Mouse (Mus musculus) layer of hippocampus, postnatal 14 days (tissue): ENCODE measurements around the gene 2610507B11Rik. TPM values are rescaled to one million over a fixed set of nuclear protein-coding genes. Genes with fewer than 3 reads are reported as not detected.
A peak's percentile ranks its signal among the peaks of the same experiment; 100 is the strongest.

Experiments
- DNase-seq, 2 experiments: peaks; one replicate each; pipeline ENCODE4 v3.0.0; 2021 to 2022; ENCODE audit warnings: low spot score in 2 of 2, mixed read lengths in 1 of 2
- total RNA-seq, 2 experiments: library from RNA; stranded (reverse); gene quantifications; 2 replicates each; pipeline ENCODE4 v1.2.3; 2021

Gene 2610507B11Rik
- total RNA-seq, 2 experiments from 2014 or later = 210 TPM

DNA sequence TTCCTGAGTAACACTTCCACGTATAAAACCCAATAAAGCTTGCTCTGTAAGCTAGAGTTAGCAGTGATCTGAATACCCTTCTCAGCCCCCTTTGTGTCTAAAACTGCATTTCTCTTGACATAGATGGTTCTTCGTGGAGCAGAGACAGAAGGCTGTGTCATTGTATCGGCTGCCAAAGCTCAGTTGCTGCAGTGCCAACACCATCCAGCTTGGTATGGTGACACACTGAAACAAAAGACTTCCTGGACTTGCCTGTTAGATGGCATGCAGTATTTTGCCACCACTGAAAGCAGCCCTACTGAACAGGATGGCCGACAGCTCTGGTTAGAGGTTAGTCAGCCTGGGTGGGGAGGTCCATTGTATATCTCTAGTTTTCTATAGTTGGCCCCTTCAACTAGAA, 18.0 kb downstream of the 2610507B11Rik start:
- peak; percentile 14 to 49 for DNase-seq

DNA sequence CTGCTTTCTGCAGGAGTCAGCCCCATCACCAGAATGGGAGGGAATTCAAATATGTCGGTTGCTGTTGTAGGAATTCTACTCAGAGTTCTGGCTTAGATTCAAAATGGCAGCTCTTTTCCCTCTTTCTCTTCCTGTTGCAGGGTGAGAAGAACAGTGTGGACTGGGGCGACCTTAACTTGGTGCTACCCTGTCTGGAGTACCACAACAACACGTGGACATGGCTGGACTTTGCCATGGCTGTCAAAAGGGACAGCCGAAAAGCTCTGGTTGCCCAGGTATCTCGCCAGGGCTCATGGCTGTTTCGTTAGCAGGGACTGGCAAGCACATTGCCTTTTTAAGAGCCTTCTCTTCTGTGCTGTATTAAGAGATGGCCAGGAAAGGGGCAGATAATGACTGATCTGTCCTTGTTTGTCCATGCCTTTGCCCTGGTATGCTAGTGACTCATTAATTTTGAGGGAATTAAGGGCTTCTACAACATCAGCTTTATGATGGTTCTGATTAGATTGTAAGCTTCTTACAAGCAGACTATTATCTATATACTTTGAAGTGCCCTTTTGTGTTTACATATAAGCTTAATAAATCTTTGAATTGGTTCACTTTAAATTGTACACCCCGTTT, 27.7 kb downstream of the 2610507B11Rik start:
- DNase-seq = no peak

DNA sequence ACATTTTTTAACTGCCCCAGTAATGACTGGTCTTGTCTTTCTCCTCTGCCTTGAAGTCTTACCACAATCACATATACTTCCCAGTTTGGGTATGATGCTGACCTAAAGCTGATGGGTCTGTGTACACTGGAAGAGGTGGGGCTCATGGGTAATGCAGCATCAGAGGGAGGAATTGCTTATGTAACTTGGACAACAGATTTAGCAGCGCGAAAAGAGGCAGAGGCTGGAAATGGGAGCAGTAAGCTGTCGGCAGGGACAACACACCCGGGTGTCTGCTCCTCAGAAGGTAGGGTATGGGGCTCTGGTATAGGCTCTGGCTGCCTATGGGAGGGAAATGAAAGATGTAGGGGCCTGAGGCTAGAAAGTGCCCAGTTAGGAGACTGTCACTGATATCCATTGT, 29.1 kb downstream of the 2610507B11Rik start, which contains the start of gene BC030499:
TSS of gene BC030499 (plus strand) at position 188 of the 400 bp plus-strand sequence.
- DNase-seq = no peak

DNA sequence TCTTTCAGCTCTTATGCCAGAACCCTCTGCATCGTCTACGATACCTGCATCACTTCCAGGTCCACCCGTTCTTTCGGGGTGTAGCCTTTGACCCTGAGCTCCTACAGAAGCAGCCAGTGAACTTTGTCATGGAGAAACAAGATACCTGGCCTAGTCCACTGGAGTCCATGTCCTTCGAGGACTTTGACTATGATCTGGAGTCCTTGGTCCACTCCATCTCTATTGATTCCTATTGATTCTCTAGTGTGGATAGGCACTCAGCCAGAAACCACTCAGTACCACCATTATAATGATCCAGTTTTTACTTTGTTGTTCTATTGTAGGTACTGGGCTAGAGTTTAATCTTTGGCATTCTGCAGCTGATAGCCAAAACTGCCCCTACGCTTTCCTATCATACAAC, 33.0 kb downstream of the 2610507B11Rik start:
- DNase-seq = no peak

DNA sequence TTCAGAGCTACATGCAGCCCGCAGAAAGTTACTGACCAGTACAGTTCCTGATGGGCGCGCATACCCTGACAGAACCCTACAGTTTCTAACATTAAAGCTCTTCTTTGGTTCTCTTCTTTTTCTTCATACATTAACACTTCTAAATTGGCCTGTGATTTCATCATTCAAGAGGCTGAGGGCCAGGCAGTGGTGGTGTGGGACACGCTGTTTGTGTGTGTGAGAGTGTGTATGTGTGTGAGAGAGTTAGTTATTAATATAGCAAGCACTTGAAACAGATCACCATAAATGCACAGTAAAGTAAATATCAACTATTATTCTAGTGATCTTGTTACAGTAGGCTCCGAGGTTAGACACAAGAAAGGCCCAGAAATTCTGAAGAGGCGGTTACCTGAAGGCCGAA, 39.4 kb downstream of the 2610507B11Rik start:
- DNase-seq = no peak

DNA sequence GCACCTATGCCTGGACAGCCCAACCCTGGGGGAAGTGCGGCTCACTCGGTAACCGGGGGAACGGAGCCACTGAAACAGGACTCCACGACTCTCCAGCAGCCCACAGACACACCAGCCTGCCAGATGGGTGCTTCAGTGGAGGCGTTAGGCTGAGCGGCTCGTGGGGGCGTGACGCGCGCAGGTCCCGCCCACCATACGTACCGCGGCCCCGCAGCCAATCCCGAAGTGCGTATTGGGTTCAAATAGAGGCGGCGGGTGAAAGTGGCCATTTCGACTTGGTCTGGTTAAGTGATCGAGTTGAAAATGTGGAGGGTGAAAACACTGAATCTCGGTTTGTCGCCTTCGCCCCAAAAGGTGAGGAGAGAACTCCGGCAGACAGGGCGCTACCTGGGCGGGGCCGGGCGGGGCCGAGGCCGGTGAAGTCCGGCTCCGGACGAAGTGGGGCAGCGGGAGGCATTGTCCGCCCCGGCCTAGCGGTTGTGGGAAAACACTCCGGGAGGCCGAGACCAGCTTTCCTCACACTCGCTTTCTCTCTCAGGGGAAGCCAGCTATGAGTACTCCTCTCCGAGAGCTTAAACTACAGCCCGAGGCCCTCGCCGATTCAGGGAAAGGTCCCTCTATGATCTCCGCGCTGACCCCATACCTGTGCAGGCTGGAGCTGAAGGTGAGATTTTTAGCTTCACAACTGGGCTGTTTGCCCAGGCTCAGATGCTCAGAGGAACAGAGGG, 40.0 kb downstream of the 2610507B11Rik start, which contains the start of gene Spag5:
TSS of gene Spag5 (plus strand) at position 173 of the 728 bp plus-strand sequence.
- peak; percentile 84 to 93 for DNase-seq

DNA sequence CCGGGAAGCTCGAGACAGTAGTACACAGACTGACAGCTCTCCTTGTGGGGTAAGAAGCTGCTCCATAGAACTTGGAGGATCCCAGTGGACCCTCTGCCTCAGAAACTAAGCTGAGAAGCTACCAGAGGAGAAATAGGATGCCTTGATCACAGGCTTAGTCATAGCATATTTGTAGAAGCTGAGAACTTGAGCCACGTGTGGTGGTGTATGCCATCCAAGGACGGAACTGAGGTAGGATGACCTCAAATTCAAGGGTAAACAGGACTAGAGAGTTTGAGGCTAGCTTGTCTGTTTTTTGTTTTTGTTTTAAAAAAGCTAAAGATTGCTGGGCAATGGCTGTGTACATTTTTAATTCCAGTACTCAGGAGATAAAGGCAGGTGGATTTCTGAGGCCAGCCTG, 43.7 kb downstream of the 2610507B11Rik start:
- DNase-seq = no peak

DNA sequence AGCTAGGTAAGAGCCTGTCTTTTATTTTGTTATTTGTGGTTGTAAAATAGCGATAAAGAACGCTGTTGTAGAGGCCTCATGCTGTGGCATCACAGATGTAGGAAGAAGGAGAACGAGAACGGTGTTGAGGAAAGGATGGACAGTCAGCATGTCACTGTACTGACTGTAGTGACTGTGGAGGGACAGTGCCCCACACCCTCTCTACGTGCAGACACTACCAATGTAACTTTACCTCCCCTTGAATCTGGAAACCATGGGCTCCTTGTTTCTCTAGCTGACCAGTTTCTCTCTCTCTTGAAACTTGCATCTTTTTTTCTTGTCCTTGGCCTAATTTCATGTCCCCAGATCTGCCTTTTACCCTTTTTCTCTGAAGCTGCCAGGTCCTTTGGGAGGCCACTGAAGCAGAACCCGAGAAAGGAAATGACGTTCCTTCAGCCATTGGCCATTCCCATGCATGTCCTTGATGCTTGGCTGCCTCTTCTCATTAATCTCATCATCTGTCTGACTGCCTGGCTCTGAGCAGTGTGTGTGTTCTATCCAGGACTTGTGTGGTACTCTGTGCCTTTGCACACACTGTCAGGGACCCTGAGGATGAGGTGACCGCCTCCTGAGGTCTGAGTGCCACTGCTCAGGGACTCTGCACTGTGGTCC, 49.4 kb downstream of the 2610507B11Rik start:
- no peak for DNase-seq

DNA sequence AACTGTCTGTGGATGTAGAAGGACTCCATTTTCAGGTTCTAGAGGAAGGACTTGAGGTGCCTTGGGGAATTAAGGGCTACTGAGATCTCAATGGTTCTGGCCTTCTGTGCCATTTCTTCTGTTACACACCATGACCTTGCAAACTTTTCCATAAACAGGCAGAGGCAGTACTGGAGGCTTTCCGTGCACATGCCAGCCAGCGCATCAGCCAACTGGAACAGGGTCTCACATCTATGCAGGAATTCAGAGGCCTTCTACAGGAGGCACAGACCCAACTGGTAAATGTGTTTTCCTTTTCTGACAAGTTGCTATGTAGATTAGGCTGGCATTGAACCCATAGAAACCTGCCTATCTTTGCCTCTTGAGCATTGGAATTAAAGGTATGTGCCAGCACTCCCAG, 52.1 kb downstream of the 2610507B11Rik start:
- DNase-seq = no peak

DNA sequence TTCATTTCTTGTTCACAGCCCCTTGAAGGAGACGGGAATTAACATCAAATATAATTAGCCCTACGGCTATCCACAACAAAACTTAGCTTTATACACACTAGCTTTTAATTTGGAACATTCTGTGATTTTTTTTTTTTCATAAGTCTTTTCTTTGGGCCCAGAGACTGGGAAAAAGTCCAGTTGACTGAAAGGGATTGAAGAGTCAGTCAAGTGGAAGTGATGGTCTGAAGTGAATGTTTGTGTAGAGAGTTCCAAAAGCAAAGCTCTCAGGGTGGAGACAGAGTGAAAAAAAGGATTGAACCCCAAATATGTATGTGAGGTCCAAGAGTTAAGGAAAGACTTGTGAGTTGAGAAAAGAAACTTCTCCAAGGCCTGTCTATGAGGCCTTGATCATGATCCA, 56.9 kb downstream of the 2610507B11Rik start:
- DNase-seq = peak in 1 of 2 experiments; percentile 48

DNA sequence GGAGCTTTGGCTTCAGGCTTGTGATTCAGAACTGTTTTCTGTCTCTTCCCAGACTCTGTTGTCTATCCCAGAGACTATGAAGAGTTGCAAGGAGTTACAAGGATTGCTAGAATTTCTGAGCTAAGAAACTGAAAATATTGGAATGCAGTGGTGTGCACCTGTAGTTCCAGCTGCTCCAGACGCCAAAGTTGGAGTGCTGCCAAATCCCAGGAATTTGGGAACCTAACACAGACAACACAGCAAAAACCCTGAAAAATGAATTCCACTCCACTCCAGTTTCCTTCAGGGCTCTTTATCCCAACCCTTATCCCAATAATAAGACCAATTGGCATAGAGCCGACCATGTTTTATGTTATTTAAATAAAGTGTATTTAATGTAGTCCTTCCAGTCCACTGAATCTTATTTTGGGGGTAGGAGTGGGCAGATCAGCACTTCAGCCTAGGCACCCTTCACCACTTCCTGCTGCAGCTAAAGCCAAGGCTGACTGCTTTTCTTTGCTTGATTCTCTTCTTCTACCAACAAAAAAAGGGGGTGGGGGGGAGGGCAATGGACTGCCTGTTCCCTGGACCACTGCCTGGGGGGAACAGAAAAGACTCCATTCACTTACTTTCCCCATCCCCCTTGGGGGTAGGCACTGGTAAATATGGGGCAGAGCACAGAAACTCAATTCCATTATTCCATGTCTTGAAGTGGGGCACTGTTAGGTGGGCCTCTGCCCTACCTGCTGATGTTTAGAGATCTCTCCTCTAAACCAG, 60.7 kb downstream of the 2610507B11Rik start:
- DNase-seq = peak; percentile 52 to 79

DNA sequence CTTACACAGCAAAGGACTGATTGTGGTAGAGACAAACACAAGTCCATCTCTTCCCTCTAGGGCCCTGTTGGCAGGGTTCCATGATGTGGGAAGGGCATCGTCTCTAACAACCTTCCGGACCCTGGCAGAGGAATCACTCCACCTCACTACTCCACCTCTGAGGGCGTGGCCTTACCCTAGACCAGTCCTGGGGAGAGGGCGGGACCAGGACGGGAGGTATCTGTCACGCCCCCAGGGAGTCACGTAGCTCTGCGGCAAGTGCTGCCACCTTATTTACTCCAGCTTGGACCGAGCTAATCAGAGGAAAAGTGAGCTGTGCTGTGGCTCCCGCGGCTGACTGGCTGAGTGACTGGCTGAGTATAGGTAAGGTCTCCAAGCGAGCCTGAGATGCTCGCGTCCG, 61.3 kb downstream of the 2610507B11Rik start, which contains the start of gene Aldoc:
TSS of gene Aldoc (plus strand) at position 109 of the 400 bp plus-strand sequence.
- DNase-seq = peak; percentile 63 to 82

DNA sequence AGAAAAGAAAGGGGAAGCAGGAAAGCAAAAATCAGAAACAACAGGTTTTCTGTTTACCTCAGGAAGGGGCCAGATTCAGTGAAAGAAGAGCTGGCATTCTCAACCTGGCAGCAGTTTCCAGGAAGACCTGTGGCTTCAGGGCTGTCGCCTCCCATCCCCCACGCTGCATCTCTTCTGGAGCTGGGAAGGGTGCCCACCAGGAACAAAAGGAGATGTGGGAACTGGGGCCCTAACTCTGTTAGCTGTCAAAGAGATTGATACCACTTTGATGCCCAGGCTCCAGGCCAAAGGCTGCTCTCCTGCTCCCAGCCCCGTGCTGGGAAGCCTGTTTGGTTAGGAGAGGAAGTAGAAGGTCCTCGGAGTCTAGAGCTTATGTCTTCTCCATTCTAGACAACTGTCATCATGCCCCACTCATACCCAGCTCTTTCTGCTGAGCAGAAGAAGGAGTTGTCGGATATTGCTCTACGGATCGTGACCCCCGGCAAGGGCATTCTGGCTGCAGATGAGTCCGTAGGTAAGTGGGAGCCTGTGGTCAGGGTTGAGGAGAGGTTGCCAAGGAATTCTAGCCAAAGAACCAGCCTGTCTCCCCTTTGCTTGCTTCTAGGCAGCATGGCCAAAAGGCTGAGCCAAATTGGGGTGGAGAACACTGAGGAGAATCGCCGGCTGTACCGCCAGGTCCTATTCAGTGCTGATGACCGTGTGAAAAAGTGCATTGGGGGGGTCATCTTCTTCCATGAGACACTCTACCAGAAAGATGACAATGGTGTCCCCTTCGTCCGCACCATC, 62.6 kb downstream of the 2610507B11Rik start:
- DNase-seq = peak in 1 of 2 experiments; percentile 73

DNA sequence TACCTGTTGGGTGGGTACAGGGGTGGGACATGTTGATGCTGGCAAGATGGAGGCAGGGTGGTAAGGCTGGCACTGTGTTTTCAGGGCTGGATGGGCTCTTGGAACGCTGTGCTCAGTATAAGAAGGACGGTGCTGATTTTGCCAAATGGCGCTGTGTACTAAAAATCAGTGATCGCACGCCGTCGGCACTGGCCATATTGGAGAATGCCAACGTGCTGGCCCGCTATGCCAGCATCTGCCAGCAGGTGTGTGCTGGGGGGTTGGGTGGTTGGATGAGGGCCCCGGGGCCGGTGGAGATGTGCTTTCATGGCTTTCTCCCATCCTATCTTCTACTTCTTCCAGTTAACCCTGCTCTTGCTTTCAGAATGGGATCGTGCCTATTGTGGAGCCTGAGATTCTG, 63.4 kb downstream of the 2610507B11Rik start:
- DNase-seq = no peak

DNA sequence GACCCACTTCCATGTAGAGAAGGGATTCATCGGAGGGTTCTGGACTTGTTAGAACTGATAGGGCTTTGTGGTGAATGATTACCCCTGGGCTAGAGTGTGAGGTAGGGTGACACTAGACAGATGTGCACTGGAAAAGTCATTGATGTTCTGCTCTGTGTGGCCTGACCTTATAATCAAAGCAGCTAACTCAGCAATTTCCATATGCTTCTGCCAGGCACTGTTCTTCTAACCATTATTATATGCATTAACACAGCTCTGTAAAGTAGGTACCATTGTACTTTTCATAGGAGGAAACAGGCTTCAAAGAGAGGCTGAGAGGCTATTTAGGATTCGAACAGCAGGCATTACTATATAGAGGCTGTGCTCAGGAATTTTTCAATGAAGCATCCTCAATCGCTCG, 65.7 kb downstream of the 2610507B11Rik start:
- no peak for DNase-seq

DNA sequence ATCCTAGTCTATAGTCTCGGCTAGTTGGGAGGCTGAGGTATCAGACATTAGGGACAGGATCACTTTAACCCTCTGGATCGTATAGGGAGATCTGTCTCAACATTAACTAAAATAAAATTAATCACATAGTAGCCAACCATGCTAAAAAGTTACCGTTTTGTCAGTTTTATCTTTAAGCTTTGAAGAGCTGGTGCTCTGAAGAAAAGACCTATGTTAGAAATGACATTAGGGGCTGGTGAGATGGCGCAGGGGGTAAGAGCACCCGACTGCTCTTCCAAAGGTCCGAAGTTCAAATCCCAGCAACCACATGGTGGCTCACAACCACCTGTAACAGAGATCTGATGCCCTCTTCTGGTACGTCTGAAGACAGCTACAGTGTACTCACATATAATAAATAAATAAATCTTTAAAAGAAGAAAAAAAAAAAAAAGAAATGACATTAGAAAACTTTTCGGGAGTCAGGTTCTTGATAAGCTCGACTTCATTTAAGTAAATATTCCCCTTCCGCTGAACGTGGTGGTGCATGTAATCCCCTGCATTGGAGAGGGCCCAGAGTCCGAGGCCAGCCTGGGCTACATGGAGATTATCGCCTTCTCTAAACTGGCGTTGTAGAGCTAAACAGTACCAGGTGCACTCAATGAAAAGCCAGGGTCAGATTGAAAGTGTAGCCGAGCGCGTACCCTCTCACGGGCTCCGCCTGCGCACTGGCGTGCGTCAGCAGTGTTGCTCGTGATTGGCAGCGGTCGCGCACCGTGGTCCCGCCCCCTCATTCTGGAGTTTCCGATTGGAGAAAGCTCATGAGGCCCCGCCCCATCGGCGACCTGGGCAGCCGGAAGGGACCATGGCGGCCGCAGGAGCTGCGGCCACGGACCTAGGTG, 66.3 kb downstream of the 2610507B11Rik start, which contains the start of gene Pigs:
TSS of gene Pigs (plus strand) at position 782 of the 878 bp plus-strand sequence.
- peak; percentile 93 to 97 for DNase-seq

DNA sequence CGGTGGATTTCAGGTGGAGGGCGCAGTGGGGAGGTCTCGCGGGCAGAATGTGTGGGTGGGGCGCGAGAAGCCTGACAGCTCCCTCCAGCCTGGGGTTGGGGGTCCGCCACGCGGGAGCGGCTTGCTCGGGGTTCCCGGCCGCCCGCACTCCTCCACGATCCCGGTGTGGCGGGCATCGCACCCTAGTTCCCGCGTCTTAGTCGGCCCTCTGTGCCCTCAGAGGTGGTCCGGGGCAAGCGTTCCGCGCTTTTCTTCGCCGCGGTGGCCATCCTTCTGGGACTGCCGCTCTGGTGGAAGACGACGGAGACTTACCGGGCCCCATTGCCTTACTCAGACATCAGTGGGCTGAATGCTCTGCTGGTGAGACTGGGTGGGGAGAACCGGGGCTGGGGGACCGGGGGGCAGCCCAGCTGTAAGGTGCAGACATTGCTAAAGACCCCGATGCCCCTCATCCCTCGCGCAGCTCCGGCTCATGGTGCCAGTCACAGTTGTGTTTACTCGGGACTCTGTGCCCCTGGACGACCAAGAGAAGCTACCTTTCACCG, 67.0 kb downstream of the 2610507B11Rik start:
- no peak for DNase-seq

DNA sequence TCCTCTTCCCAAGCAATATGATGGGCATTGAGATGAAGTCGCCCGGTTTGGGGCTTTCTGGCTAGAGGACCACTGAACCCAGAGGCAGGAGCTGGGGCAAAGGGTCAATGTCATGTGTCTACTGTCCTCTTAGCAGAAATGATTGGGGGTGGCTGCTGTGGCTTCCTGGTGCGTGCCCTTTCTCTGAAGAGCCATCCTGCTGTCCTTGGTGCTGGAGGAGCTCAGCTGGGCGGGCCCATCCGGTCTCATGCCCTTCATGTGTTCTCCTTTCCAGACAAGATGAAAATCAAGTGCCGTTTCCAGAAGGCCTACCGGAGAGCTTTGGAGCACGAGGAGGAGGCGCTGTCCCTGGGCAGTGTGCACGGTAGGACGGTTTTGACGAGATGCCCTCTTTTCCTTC, 71.1 kb downstream of the 2610507B11Rik start:
- DNase-seq = no peak

DNA sequence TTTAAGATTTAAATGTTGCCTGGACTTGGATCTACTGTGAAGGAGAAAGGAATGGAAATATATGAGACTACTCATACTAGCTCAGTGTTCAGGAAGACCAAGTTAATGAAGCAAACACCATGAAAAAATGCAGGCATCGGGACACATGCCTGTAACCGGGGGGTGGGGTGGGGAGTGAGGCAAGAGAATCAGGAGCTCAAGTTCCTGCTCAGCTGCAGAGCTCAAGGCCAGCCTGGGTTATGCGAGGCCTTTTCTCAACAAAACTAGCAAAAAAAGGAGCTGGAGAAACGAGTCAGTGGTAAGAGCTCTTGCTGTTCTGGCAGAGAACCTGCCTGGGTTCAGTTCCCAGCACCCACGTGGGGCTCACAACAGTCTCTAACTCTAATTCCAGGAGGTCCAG, 72.4 kb downstream of the 2610507B11Rik start:
- DNase-seq = no peak
